Mouse (Mus musculus) CH12.LX (cell line): ENCODE measurements around the gene T2.
A peak's percentile ranks its signal among the peaks of the same experiment; 100 is the strongest.

ENCODE experiments used
- CTCF ChIP-seq, 2 experiments: IDR thresholded peaks in 1 of 2; conservative IDR thresholded peaks in 1 of 2; 2 replicates each; pipeline ENCODE4 v1.5.1; 2011 to 2012; ENCODE audit warnings: low read depth in 2 of 2, low read length in 2 of 2, improper control_type of control experiment in 1 of 2, inconsistent platforms in 1 of 2, mild to moderate bottlenecking in 1 of 2, moderate library complexity in 1 of 2
- EP300 ChIP-seq: IDR thresholded peaks from 2 replicates; pipeline ENCODE4 v1.6.1; 2011; ENCODE audit warnings: low read length, improper control_type of control experiment
- MAZ ChIP-seq: IDR thresholded peaks from 2 replicates; pipeline ENCODE4 v1.6.1; 2012; ENCODE audit warnings: low read depth, mild to moderate bottlenecking, inconsistent platforms, low read length, improper control_type of control experiment, moderate library complexity
- POLR2A ChIP-seq: IDR thresholded peaks from 2 replicates; pipeline ENCODE4 v1.6.1; 2011; ENCODE audit warnings: low read depth, mild to moderate bottlenecking, improper control_type of control experiment, low read length
- RAD21 ChIP-seq: IDR thresholded peaks from 2 replicates; pipeline ENCODE4 v1.6.1; 2011; ENCODE audit warnings: low read depth, mild to moderate bottlenecking, low read length, improper control_type of control experiment, moderate library complexity
- RCOR1 ChIP-seq: conservative IDR thresholded peaks from 2 replicates; pipeline ENCODE4 v1.6.1; 2012; ENCODE audit warnings: low read depth, mild to moderate bottlenecking, inconsistent platforms, low read length, improper control_type of control experiment

DNA sequence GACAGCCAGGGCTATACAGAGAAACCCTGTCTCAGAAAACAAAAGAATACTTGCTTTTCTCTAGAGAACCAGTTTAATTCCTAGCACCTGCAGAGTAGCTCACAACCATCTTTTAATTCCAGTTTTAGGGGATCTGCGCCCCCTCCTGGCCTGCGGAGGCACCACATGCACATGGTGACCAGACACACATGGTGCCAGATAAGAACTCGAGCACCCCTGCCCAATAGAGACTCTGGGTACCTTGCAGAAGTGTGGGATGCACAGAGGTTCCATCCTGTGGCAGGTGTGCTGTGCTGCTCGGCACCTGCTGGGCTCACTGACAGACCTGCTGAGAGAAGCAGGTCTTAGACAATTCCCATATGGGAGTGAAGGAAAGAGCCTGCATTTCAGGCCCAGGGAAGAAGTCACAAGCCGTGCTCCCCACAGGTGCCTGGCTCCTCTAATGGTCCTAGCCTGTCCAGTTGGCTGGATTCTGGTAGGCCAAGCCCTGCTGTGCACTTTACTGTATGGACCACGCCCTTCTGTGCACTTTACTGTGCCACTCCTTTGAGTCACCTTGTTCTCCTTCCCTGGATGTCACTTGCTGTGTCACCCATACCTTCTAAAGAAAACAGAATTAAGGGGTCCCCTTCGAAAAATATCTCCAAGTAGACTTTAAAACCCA is 27.1 kb upstream of the T2 start:
- TF ChIP-seq CTCF (conservative IDR thresholded peaks at IDR 0.05 in 1 of 2, IDR thresholded peaks at IDR 0.05 in 1 of 2; ENCODE audit: low read depth in 2 of 2, low read length in 2 of 2) (peak in 1 of 2 experiments; percentile 50; a peak in 2 of 4 replicates), POLR2A (no peak), RAD21 (peak; percentile 17), MAZ (no peak), EP300 (no peak), RCOR1 (no peak)
